Mouse (Mus musculus) neural tube, embryonic 11.5 days (tissue): Measurements from ENCODE around the gene Nid1. TPM values are rescaled to one million over a fixed set of nuclear protein-coding genes. Genes with fewer than 3 reads are reported as not detected.
"Not testable (repeated sequence)": the region's sequence is repeated elsewhere in the genome, so short reads cannot be mapped to it uniquely, and the experiment has no call there.

ENCODE experiments used
- ATAC-seq: fragments of 200-750 bp; cut with Nextera tagmentation; 2 replicates; pipeline ENCODE4 v1.8.0; 2017; ENCODE audit warnings: moderate number of reproducible peaks, mild to moderate bottlenecking, moderate TSS enrichment, moderate library complexity; ENCODE audit not compliant: insufficient read depth, low FRiP score, low TSS enrichment
- DNase-seq: peaks from one replicate; pipeline ENCODE4 v3.0.0-alpha.2; 2015; ENCODE audit warnings: low spot score
- H3K27ac ChIP-seq: fragments of 300-500 bp; sonication (generic); 2 replicates; pipeline ENCODE4 v1.5.1; 2014; ENCODE audit warnings: low read depth, mild to moderate bottlenecking, low read length
- H3K27me3 ChIP-seq: fragments of 300-500 bp; sonication (generic); 2 replicates; pipeline ENCODE4 v1.6.1; 2014; ENCODE audit warnings: mild to moderate bottlenecking, low read length, mixed read lengths; ENCODE audit not compliant: control insufficient read depth, insufficient read depth
- H3K36me3 ChIP-seq: fragments of 300-500 bp; sonication (generic); 2 replicates; pipeline ENCODE4 v1.6.1; 2014; ENCODE audit warnings: mild to moderate bottlenecking, low read length, moderate library complexity, mixed read lengths; ENCODE audit not compliant: control insufficient read depth, insufficient read depth
- H3K4me1 ChIP-seq: fragments of 300-500 bp; sonication (generic); 2 replicates; pipeline ENCODE4 v1.6.1; 2014; ENCODE audit warnings: low read length, mixed read lengths; ENCODE audit not compliant: control insufficient read depth, insufficient read depth
- H3K4me2 ChIP-seq: fragments of 300-500 bp; sonication (generic); 2 replicates; pipeline ENCODE4 v1.6.1; 2014; ENCODE audit warnings: low read depth, mild to moderate bottlenecking, moderate library complexity
- H3K4me3 ChIP-seq: fragments of 300-500 bp; sonication (generic); 2 replicates; pipeline ENCODE4 v1.5.1; 2014; ENCODE audit warnings: low read depth, low read length
- H3K9ac ChIP-seq: fragments of 300-500 bp; sonication (generic); 2 replicates; pipeline ENCODE4 v1.6.1; 2014; ENCODE audit warnings: mild to moderate bottlenecking, low read length
- H3K9me3 ChIP-seq: fragments of 300-500 bp; sonication (generic); 2 replicates; pipeline ENCODE4 v1.6.1; 2016; ENCODE audit warnings: low read length; ENCODE audit not compliant: control insufficient read depth
- WGBS: fragments of 180-500 bp; shearing (Covaris S2); extraction: QIAGEN DNeasy Blood & Tissue Kit; methylation state at CpG from one replicate; pipeline ENCODE4 v1.1.7; 2014; 5-methylcytosine and 5-hydroxymethylcytosine counted together
- polyA plus RNA-seq: library from polyadenylated mRNA; unstranded; fragments of >200 nt; fragmentation: Nextera tagmentation; extraction: Ambion mirVana; gene quantifications from 2 replicates; pipeline ENCODE4 v1.2.1, GENCODE M21; 2014

Gene Nid1
- polyA plus RNA-seq, 1 experiment from 2014 or later, result 53.1 TPM

DNA sequence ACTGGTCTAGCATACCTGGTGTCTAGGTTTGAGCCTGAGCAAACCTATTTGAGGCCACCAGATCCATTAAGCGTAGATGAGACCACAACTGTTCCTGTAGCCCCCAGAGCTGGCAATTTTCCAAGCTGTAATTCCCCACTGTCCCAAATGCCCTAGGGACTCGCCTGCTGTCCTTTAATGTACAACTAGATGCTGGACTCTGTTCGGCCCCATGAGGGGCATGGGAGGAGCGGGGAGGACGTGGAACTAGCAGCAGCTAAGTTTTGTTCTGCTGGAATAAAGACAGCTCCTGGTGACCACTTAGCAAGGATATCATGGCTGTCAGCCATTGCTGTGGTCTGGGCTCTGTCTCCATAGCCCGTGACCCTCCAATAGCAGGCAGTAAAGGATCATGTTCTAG lies 31.8 kb upstream of the Nid1 start:
- H3K9ac ChIP-seq, ATAC-seq, H3K4me1 ChIP-seq, H3K4me2 ChIP-seq, H3K27ac ChIP-seq, DNase-seq, H3K36me3 ChIP-seq, H3K9me3 ChIP-seq, H3K27me3 ChIP-seq, H3K4me3 ChIP-seq: not testable (repeated sequence)
- WGBS, result no CpG with 5 or more reads among the region's 6 CpGs

DNA sequence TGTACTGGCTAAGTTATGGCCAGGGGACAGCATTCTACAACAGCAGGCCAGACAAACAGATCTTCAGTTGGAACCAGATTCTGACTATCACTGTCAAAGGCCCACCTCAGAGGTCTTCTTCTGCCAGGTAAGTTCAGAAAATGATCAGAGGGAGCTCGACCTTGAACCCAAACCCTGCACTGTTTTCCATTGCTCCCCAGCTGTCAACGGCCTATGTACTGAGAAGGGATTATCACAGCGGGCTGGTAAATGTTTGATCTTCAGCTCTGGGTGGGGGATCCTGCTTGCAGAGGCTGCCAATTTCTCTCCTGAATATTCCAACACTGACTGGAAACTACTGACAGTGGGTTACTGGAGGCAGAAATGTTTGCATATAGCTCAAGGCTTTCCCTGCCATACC lies 23.1 kb upstream of the Nid1 start:
- no peaks in the 10 kb centered on the region for H3K27me3 ChIP-seq
- H3K27ac ChIP-seq, result no peak overlapping the region
- 84% methylated on average over 3 of the region's 3 CpGs for WGBS
- no peak for ATAC-seq
- no peak overlapping the region for H3K4me3 ChIP-seq
- no peaks in the 10 kb centered on the region for H3K36me3 ChIP-seq
- no peak overlapping the region for H3K9ac ChIP-seq
- H3K4me2 ChIP-seq, result no peak overlapping the region
- no peaks in the 10 kb centered on the region for H3K9me3 ChIP-seq
- no peaks in the 10 kb centered on the region for H3K4me1 ChIP-seq
- no peak for DNase-seq

GRCm38 (mm10) chr13:13415120-13416006 lies 22.0 kb upstream of the Nid1 start:
- H3K9me3 ChIP-seq, H3K36me3 ChIP-seq, H3K4me3 ChIP-seq, H3K27me3 ChIP-seq, H3K27ac ChIP-seq, H3K9ac ChIP-seq, H3K4me1 ChIP-seq, H3K4me2 ChIP-seq: not testable (repeated sequence)
- WGBS, result 40% methylated on average over 23 of the region's 23 CpGs
- DNase-seq (peak; percentile 57), ATAC-seq (peak; percentile 72; the same call in 1 of the 2 replicates)

DNA sequence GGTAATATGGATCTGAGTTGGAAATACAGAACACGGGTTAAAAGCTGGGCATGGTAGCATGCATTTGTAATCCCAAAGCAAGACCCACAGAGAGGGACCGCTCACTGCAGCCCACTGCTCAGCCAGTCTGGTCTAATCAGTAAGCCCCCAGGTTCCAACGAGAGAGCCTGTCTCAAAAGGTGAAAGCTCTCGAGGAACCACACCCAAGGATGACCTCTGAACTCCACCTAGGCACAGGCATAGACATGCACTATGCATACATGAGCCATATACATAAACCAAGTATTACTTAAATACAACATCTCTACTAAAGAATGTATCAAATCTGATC lies 21.4 kb upstream of the Nid1 start:
- H3K9me3 ChIP-seq, H3K9ac ChIP-seq, DNase-seq, H3K4me3 ChIP-seq, H3K4me1 ChIP-seq, H3K27me3 ChIP-seq, H3K36me3 ChIP-seq, H3K4me2 ChIP-seq, H3K27ac ChIP-seq: not testable (repeated sequence)
- WGBS, result 90% methylated on average over 2 of the region's 4 CpGs
- ATAC-seq, result peak; percentile 70

DNA sequence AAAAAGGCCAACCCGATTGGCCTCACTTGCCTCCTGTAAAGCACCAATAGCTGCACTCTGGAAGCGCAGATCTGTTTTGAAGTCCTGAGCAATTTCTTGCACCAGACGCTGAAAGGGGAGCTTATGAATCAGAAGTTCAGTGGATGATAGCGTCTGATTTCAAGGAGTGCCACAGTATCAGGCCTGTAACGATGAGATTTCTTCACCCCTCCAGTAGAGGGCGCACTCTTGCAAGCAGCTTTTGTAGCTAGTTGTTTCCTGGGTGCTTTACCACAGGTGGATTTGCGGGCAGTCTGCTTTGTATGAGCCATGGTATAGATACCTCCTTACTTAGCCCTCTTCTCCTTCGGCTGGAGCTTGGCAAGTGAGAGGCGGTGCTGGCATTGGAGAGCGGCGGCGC lies 18.5 kb upstream of the Nid1 start:
- DNase-seq, ATAC-seq, H3K4me2 ChIP-seq, H3K36me3 ChIP-seq, H3K9ac ChIP-seq, H3K27ac ChIP-seq, H3K27me3 ChIP-seq, H3K9me3 ChIP-seq, H3K4me1 ChIP-seq, H3K4me3 ChIP-seq: not testable (repeated sequence)
- 93% methylated on average over 6 of the region's 12 CpGs for WGBS

GRCm38 (mm10) chr13:13423301-13423700 lies 14.1 kb upstream of the Nid1 start:
- not testable (repeated sequence) for H3K9ac ChIP-seq, H3K9me3 ChIP-seq, DNase-seq, H3K4me3 ChIP-seq, H3K27me3 ChIP-seq, H3K4me1 ChIP-seq, ATAC-seq, H3K4me2 ChIP-seq, H3K36me3 ChIP-seq, H3K27ac ChIP-seq
- WGBS, result 88% methylated on average over 1 of the region's 5 CpGs

DNA sequence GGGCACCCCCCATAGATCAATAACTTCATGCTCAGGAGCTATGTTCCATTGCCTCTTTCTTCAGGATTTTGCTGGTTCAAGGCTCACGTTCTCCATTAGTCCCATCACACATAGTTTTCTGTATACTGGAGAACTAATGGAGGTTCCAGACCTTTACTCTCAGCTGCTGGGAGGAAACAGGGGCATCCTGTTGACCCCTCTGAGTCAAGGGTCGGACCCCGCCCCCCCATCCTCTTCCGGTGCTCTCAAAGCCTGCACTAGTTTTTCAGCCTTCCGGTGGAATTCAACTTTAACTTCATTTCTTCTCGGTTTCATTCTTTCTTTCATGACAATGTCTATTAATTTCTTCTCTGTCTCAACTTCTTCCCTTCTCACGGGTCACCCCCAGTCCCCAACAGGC lies 1.2 kb upstream of the Nid1 start:
- H3K4me1 ChIP-seq, H3K9me3 ChIP-seq, DNase-seq, H3K4me3 ChIP-seq, H3K27ac ChIP-seq, H3K36me3 ChIP-seq, H3K27me3 ChIP-seq, H3K9ac ChIP-seq, ATAC-seq, H3K4me2 ChIP-seq: not testable (repeated sequence)
- WGBS, result 86% methylated on average over 1 of the region's 7 CpGs

DNA sequence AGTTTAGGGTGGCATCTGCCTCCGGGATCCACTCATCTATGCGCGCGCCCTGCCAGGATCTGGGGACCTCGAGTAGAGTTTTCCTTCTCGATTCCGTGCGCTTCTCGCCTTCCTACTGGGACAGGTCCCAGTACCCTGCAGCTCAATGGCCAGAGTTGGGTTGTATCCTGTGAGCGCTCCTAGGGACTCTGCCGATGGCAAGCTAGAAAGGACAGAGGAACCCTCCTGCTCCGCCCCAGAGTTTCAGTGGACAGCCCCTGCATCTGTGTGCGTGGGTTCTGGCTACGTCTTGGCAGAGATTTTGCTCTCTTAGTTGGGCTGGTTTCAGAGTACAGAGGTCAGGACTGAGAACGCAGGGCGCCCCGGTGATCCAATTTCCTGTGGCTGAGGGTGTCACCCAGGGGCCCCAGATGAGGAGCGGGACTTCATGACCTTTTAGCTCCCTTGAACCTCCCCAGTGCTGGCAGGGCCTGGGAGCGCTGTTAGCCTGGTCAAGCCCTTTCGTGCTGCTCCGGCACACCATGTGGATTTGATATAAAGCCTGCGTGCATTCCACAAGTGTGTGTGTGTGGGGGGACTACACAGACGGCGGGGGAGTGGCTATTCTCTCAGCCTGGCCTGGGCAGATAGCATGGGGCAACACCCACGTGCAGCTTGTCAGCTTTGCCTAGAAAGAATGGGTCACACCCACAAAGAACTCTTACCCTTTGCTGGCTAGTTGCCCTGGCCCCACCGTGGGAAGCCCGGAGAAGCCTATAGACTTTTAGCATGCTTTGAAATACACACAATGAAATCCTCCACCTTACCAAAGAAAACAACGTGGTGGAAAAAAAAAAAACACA lies 982 bp downstream of the Nid1 start:
- not testable (repeated sequence) for DNase-seq, H3K27ac ChIP-seq, H3K9ac ChIP-seq, H3K4me2 ChIP-seq, H3K4me1 ChIP-seq, H3K27me3 ChIP-seq, H3K36me3 ChIP-seq, H3K9me3 ChIP-seq, H3K4me3 ChIP-seq
- ATAC-seq, result 0 out of 2 replicates have a peak, but pooled peaks have one; percentile 21
- 6% methylated on average over 13 of the region's 28 CpGs for WGBS

- not testable (repeated sequence) for H3K9me3 ChIP-seq, H3K27me3 ChIP-seq, H3K4me3 ChIP-seq, H3K4me1 ChIP-seq, H3K27ac ChIP-seq, H3K36me3 ChIP-seq, ATAC-seq, H3K9ac ChIP-seq, H3K4me2 ChIP-seq, DNase-seq
- WGBS, result 88% methylated on average over 5 of the region's 5 CpGs
Measured at GRCm38 (mm10) chr13:13445601-13446000, 8.2 kb downstream of the Nid1 start.
